Mouse (Mus musculus) left cerebral cortex, adult 11 months (tissue): ENCODE results near the gene Serinc3.
"Not testable (repeated sequence)": the region's sequence is repeated elsewhere in the genome, so short reads cannot be mapped to it uniquely, and the experiment has no call there.

ENCODE experiments used
- DNase-seq: peaks from one replicate; pipeline ENCODE4 v3.0.0; 2022; ENCODE audit warnings: low spot score

Gene Serinc3

GRCm38 (mm10) chr2:163644575-163645385 is at the start of gene Serinc3:
Serinc3 (minus strand) TSS chr2:163645131.
- peak; percentile 96 for DNase-seq

- DNase-seq: no peak
Measured at GRCm38 (mm10) chr2:163693716-163694314, 48.9 kb upstream of the Serinc3 start.

GRCm38 (mm10) chr2:163692873-163693612 is 48.1 kb upstream of the Serinc3 start:
- DNase-seq: no peak

- DNase-seq: no peak
Measured at GRCm38 (mm10) chr2:163691846-163692605, 47.1 kb upstream of the Serinc3 start.

GRCm38 (mm10) chr2:163690409-163691304 is 45.7 kb upstream of the Serinc3 start:
- no peak for DNase-seq

- no peak for DNase-seq
Measured at GRCm38 (mm10) chr2:163689771-163690170, 44.8 kb upstream of the Serinc3 start.

- DNase-seq: not testable (repeated sequence)
Measured at GRCm38 (mm10) chr2:163688377-163688776, 43.4 kb upstream of the Serinc3 start.

- no peak for DNase-seq
Measured at GRCm38 (mm10) chr2:163686886-163687285, 42.0 kb upstream of the Serinc3 start.

- no peak for DNase-seq
Measured at GRCm38 (mm10) chr2:163686233-163686632, 41.3 kb upstream of the Serinc3 start.

GRCm38 (mm10) chr2:163685761-163686200 is 40.9 kb upstream of the Serinc3 start:
- peak; percentile 46 for DNase-seq

- no peak for DNase-seq
Measured at GRCm38 (mm10) chr2:163685287-163685686, 40.4 kb upstream of the Serinc3 start.

- no peak for DNase-seq
Measured at GRCm38 (mm10) chr2:163682344-163682743, 37.4 kb upstream of the Serinc3 start.

- DNase-seq: no peak
Measured at GRCm38 (mm10) chr2:163676745-163677144, 31.8 kb upstream of the Serinc3 start.

GRCm38 (mm10) chr2:163676321-163676720 is 31.4 kb upstream of the Serinc3 start:
- DNase-seq: no peak

GRCm38 (mm10) chr2:163675662-163676061 is 30.7 kb upstream of the Serinc3 start:
- DNase-seq: no peak

GRCm38 (mm10) chr2:163675144-163675619 is 30.3 kb upstream of the Serinc3 start:
- DNase-seq: no peak

GRCm38 (mm10) chr2:163674397-163674796 is 29.5 kb upstream of the Serinc3 start:
- DNase-seq: no peak

GRCm38 (mm10) chr2:163670872-163671594 is 26.1 kb upstream of the Serinc3 start:
- no peak for DNase-seq

GRCm38 (mm10) chr2:163667045-163667444 is 22.1 kb upstream of the Serinc3 start:
- no peak for DNase-seq

- DNase-seq: no peak
Measured at GRCm38 (mm10) chr2:163663930-163664329, 19.0 kb upstream of the Serinc3 start.
